Mouse (Mus musculus) neural tube, embryonic 15.5 days (tissue): ENCODE results near the gene Shc1. TPM values are rescaled to one million over a fixed set of nuclear protein-coding genes. Genes with fewer than 3 reads are reported as not detected.

ENCODE experiments used
- ATAC-seq: fragments of 200-750 bp; cut with Nextera tagmentation; 2 replicates; pipeline ENCODE4 v1.8.0; 2017; ENCODE audit warnings: mild to moderate bottlenecking, moderate TSS enrichment, moderate library complexity; ENCODE audit not compliant: low FRiP score
- H3K27ac ChIP-seq: fragments of 300-500 bp; sonication (generic); replicated peaks from 2 replicates; pipeline ENCODE4 v1.5.1; 2015; ENCODE audit warnings: mild to moderate bottlenecking, inconsistent platforms
- H3K27me3 ChIP-seq: fragments of 300-500 bp; sonication (generic); replicated peaks from 2 replicates; pipeline ENCODE4 v1.6.1; 2015; ENCODE audit warnings: inconsistent platforms
- H3K36me3 ChIP-seq: fragments of 300-500 bp; sonication (generic); 2 replicates; pipeline ENCODE4 v1.6.1; 2015; ENCODE audit warnings: inconsistent platforms
- H3K4me1 ChIP-seq: fragments of 300-500 bp; sonication (generic); 2 replicates; pipeline ENCODE4 v1.6.1; 2015; ENCODE audit warnings: inconsistent platforms
- H3K4me2 ChIP-seq: fragments of 300-500 bp; sonication (generic); 2 replicates; pipeline ENCODE4 v1.6.1; 2015; ENCODE audit warnings: inconsistent platforms, mild to moderate bottlenecking, moderate library complexity
- H3K4me3 ChIP-seq: fragments of 300-500 bp; sonication (generic); replicated peaks from 2 replicates; pipeline ENCODE4 v1.5.1; 2015; ENCODE audit warnings: mild to moderate bottlenecking, inconsistent platforms
- H3K9ac ChIP-seq: fragments of 300-500 bp; sonication (generic); replicated peaks from 2 replicates; pipeline ENCODE4 v1.6.1; 2015; ENCODE audit warnings: mild to moderate bottlenecking, inconsistent platforms
- H3K9me3 ChIP-seq: fragments of 300-500 bp; sonication (generic); replicated peaks from 2 replicates; pipeline ENCODE4 v1.6.1; 2016; ENCODE audit warnings: inconsistent platforms
- WGBS: fragments of 180-500 bp; shearing (Covaris S2); methylation state at CpG from one replicate; pipeline ENCODE4 v1.1.7; 2015; ENCODE audit warnings: mixed read lengths; 5-methylcytosine and 5-hydroxymethylcytosine counted together
- polyA plus RNA-seq: library from polyadenylated mRNA; unstranded; fragments of >200 nt; fragmentation: Nextera tagmentation; extraction: Ambion mirVana; gene quantifications from 2 replicates; pipeline ENCODE4 v1.2.1, GENCODE M21; 2015

Gene Shc1
- polyA plus RNA-seq = 22.0 and 35.3 TPM in 2 replicates

DNA sequence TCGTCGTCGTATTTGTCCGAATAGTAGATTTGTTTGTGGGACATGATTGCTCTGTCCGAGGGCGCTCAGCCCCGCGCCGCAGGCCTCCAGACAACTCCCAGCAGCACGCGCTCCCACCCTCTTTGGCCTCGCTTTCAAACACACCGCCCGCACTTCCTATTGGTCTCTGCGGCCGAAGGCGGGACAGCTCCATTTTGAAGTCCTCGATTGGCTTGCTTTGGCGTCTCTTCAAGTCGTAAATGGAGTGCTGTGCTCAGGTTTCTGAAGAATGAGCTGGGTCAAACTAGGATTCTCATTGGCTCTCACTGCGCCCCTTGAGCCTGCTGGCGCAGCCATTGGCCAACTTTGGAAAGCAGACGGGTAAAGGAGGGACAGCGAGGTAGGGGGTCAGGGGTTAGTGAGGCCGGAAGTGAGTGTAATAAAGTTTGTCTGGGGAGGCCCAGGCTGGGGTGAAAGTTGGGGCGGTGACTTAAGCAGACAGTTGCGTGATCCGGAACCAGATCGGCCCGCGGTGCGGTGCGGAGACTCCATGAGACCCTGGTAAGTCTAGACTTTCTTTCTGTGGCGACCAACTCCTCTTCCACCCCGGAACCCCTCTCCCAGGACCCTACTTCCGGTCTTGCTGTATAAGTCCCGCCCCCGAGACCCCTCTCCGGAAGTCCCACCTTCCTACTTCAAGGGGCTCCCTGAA lies at the start of gene Shc1, which contains the start of gene Cks1b:
Gene Shc1 (plus strand): TSS at position 274 of the 691 bp plus-strand sequence.
Gene Cks1b (minus strand): TSS at position 214 of the 691 bp plus-strand sequence.
- under 1% methylated on average over 39 of the region's 39 CpGs for WGBS
- Histone ChIP-seq H3K9ac (peak within 1 kb of the TSS; percentile 56), H3K9me3 (no peaks in the 10 kb centered on the region), H3K27ac (peak within 1 kb of the TSS; percentile 89), H3K36me3 (peaks cover 19% of the 10 kb centered on the region), H3K4me3 (peak within 1 kb of the TSS; percentile 60), H3K27me3 (no peaks in the 10 kb centered on the region), H3K4me1 (peaks cover 48% of the 10 kb centered on the region), H3K4me2 (peak within 1 kb of the TSS; percentile 90)
- ATAC-seq = peak; percentile 95

GRCm38 (mm10) chr3:89373581-89374231 lies 44.5 kb upstream of the Shc1 start:
- Histone ChIP-seq H3K4me3 (no peak overlapping the region), H3K4me1 (peaks cover 9% of the 10 kb centered on the region), H3K27me3 (no peaks in the 10 kb centered on the region), H3K9me3 (no peaks in the 10 kb centered on the region), H3K9ac (no peak overlapping the region), H3K27ac (no peak overlapping the region), H3K36me3 (no peaks in the 10 kb centered on the region), H3K4me2 (no peak overlapping the region)
- no peak for ATAC-seq
- 47% methylated on average over 5 of the region's 5 CpGs for WGBS

DNA sequence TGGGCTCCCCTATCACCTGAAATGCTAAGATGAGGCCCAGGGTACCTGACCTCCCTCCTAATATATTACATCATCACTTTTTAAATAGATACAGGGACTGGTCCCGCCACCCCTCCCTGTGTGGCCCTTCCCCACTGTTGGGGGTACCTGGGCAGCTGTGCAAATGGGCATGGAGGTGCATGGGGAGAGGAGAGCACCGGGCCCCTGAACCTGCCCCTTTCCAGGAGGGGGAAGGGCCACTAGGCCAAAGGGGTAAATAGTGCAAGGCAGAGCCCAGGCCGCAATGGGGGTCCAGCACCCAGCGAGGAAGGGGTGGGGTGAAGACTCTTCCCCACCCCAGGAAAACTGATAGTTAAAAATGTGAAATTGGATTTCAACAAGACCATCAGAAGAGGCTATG lies 40.4 kb upstream of the Shc1 start:
- 86% methylated on average over 4 of the region's 4 CpGs for WGBS
- Histone ChIP-seq H3K27ac (no peak overlapping the region), H3K9me3 (no peaks in the 10 kb centered on the region), H3K9ac (no peak overlapping the region), H3K27me3 (no peaks in the 10 kb centered on the region), H3K4me1 (peaks cover 13% of the 10 kb centered on the region), H3K4me3 (peak overlapping the region; percentile 46; the same call in 1 of the 2 replicates), H3K36me3 (no peaks in the 10 kb centered on the region), H3K4me2 (peak overlapping the region; percentile 79)
- 0 out of 2 replicates have a peak, but pooled peaks have one; percentile 1 for ATAC-seq

- Histone ChIP-seq H3K4me3 (peak overlapping the region; percentile 46), H3K9me3 (no peaks in the 10 kb centered on the region), H3K27me3 (no peaks in the 10 kb centered on the region), H3K4me2 (peak overlapping the region; percentile 79), H3K27ac (0 out of 2 replicates have a peak overlapping the region, but pooled peaks have one; percentile 1), H3K9ac (peak overlapping the region; percentile 53), H3K4me1 (peaks cover 13% of the 10 kb centered on the region), H3K36me3 (no peaks in the 10 kb centered on the region)
- ATAC-seq = peak; percentile 89
- 1% methylated on average over 29 of the region's 29 CpGs for WGBS
Measured at GRCm38 (mm10) chr3:89378394-89379067, 39.7 kb upstream of the Shc1 start.

DNA sequence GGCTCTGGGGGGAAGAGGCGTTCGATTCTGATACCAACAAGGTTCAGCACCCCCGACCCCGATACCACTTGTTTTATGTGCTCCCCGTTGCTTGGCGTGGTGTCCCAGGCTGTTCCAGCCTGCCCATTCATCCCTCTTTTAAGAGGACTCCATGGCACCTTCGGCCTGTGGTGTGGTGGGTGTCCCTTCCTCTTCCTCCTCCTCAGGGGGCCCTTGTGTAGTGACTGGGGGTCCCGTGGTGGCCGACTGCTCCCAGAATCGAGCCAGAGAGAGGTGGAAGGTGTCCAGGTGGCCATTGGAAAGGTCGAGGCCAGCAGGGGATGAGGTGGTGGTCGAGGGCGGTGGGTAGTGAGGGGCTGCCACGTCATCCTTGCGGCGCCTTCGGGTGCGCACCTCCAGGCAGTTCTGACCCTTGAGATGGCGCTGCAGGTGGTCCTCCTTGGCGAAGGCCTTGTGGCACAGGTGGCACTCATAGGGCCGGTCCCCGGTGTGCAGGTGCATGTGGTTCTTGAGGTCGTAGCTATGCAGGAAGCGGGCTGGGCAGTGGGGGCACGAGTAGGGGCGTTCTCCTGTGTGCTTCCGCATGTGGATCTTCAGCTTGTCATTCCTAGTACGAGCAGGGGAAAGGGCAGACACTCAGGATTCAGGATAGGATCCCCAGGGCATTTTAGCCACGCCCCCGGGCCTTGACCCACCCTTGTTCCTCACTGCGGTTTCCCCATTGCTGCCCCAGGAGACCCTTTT lies 38.7 kb upstream of the Shc1 start:
- no peaks in the 10 kb centered on the region for H3K9me3 ChIP-seq
- peaks cover 13% of the 10 kb centered on the region for H3K4me1 ChIP-seq
- no peak overlapping the region for H3K27ac ChIP-seq
- H3K4me2 ChIP-seq = peak overlapping the region; percentile 79
- H3K9ac ChIP-seq = no peak overlapping the region
- no peaks in the 10 kb centered on the region for H3K27me3 ChIP-seq
- ATAC-seq = no peak
- no peak overlapping the region for H3K4me3 ChIP-seq
- 91% methylated on average over 31 of the region's 31 CpGs for WGBS
- H3K36me3 ChIP-seq = no peaks in the 10 kb centered on the region

DNA sequence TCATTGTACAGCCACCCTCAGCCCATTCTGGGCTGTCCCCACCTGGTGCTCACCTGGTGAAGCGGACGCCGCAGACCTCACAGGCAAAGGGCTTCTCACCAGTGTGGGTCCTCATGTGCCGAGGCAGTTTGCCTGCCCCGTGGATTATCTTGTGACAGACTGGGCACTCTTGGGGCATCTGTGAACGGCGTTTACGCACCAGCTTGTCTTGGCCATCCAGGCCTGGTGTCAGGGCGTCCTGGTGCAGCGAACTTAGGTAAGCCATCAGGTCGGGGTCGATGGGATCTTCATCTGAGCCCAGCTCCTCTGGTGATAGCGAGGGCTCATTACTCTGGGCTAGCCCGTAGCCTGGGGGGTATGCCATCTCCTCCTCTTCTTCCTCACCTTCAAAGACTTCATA lies 38.0 kb upstream of the Shc1 start:
- H3K9me3 ChIP-seq = no peaks in the 10 kb centered on the region
- no peak overlapping the region for H3K27ac ChIP-seq
- H3K4me1 ChIP-seq = peaks cover 13% of the 10 kb centered on the region
- no peak overlapping the region for H3K4me2 ChIP-seq
- 94% methylated on average over 14 of the region's 14 CpGs for WGBS
- no peak for ATAC-seq
- no peaks in the 10 kb centered on the region for H3K27me3 ChIP-seq
- no peak overlapping the region for H3K4me3 ChIP-seq
- no peaks in the 10 kb centered on the region for H3K36me3 ChIP-seq
- no peak overlapping the region for H3K9ac ChIP-seq

GRCm38 (mm10) chr3:89380711-89381110 lies 37.5 kb upstream of the Shc1 start:
- no peaks in the 10 kb centered on the region for H3K36me3 ChIP-seq
- no peak overlapping the region for H3K4me3 ChIP-seq
- peaks cover 13% of the 10 kb centered on the region for H3K4me1 ChIP-seq
- no peaks in the 10 kb centered on the region for H3K27me3 ChIP-seq
- H3K9me3 ChIP-seq = no peaks in the 10 kb centered on the region
- H3K9ac ChIP-seq = no peak overlapping the region
- no peak for ATAC-seq
- 95% methylated on average over 18 of the region's 18 CpGs for WGBS
- no peak overlapping the region for H3K4me2 ChIP-seq
- no peak overlapping the region for H3K27ac ChIP-seq

DNA sequence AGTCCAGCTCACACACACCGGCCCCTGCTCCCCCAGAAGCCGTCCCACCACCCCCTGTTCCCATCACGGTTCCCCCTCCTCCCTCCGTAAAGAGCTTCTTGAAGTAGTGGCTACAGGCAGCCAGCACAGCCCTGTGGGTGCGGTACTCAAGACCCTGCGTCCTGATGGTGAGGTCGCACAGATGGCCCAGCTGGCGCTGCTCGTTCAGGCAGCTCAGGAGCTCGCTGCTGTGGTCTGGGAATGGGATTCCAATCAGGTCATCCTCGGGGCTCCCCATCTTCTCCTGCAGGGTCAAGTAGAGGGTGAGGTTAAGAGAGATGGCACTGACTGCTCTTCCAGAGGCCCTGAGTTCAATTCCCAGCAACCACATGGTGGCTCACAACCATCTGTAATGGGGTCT lies 37.0 kb upstream of the Shc1 start:
- Histone ChIP-seq H3K9ac (no peak overlapping the region), H3K27ac (no peak overlapping the region), H3K4me1 (peaks cover 13% of the 10 kb centered on the region), H3K36me3 (no peaks in the 10 kb centered on the region), H3K27me3 (no peaks in the 10 kb centered on the region), H3K9me3 (no peaks in the 10 kb centered on the region), H3K4me3 (no peak overlapping the region), H3K4me2 (no peak overlapping the region)
- no peak for ATAC-seq
- whole genome bisulfite sequencing = 81% methylated on average over 11 of the region's 11 CpGs

GRCm38 (mm10) chr3:89382033-89382882 lies 36.0 kb upstream of the Shc1 start:
- H3K4me1 ChIP-seq = peaks cover 14% of the 10 kb centered on the region
- ATAC-seq = no peak
- no peaks in the 10 kb centered on the region for H3K9me3 ChIP-seq
- H3K27me3 ChIP-seq = no peaks in the 10 kb centered on the region
- no peak overlapping the region for H3K9ac ChIP-seq
- no peaks in the 10 kb centered on the region for H3K36me3 ChIP-seq
- H3K4me2 ChIP-seq = no peak overlapping the region
- WGBS = 88% methylated on average over 9 of the region's 9 CpGs
- H3K4me3 ChIP-seq = no peak overlapping the region
- H3K27ac ChIP-seq = no peak overlapping the region

- WGBS = 91% methylated on average over 5 of the region's 5 CpGs
- H3K4me3 ChIP-seq = no peak overlapping the region
Measured at GRCm38 (mm10) chr3:89382950-89383349, 35.3 kb upstream of the Shc1 start.

More at GRCm38 (mm10) chr3:89382950-89383349, 35.3 kb upstream of the Shc1 start:
- H3K4me2 ChIP-seq = no peak overlapping the region
- ATAC-seq = no peak
- peaks cover 17% of the 10 kb centered on the region for H3K4me1 ChIP-seq
- no peak overlapping the region for H3K27ac ChIP-seq
- H3K27me3 ChIP-seq = no peaks in the 10 kb centered on the region
- no peak overlapping the region for H3K9ac ChIP-seq
- H3K9me3 ChIP-seq = no peaks in the 10 kb centered on the region
- H3K36me3 ChIP-seq = no peaks in the 10 kb centered on the region
